Mouse (Mus musculus): Measurements from ENCODE around the gene Snx11. TPM values are rescaled to one million over a fixed set of nuclear protein-coding genes. Genes with fewer than 3 reads are reported as not detected.

Gene Snx11
- total RNA-seq, 1 experiment = 57.6 TPM

DNA sequence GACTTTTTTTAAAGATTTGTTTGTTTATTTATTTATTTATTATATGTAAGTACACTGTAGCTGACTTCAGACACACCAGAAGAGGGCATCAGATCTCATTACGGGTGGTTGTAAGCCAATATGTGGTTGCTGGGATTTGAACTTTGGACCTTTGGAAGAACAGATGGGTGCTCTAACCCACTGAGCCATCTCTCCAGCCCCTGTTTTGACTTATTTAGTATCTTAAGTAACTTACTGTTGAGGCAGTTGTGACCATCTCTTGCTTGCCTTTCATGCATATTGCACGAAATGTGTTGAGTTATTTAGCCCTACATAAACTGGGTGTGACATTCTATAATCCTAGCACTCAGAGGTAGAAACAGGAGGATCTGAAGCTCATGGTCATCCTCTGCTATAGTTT lies 22.2 kb upstream of the Snx11 start:
- no peak for TF ChIP-seq ZC3H11A (IDR thresholded peaks at IDR 0.05; ENCODE audit: borderline replicate concordance, low read depth, low read length)
- no peak for TF ChIP-seq MAFK (IDR thresholded peaks at IDR 0.05; ENCODE audit: insufficient read depth, low read depth, low read length)
- no peak for TF ChIP-seq ZNF384 (IDR thresholded peaks at IDR 0.05; ENCODE audit: low read depth, low read length)
- in situ Hi-C loops (cut with MboI; ENCODE audit: low sequenced_read_pairs in 2 of 2, unreplicated experiment in 2 of 2) = no loop called here

DNA sequence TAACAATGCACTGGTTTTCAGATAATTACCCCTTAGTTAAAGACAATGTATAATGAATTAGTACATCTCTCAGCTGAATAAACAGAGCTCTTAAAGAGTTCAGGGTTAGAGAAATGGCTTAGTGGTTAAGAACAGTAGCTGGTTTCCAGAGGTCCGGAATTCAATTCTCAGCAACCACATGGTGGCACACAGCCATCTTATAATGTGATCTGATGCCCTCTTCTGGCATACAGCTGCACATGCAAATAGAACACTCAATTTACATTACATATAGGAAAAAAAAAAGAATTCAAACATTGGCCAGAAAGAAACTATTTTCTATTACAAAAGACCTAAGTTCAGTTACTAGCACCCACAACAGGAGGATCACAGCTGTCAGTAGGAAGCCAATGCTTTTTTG lies 19.2 kb upstream of the Snx11 start:
- H3K9me3 ChIP-seq (ENCODE audit: control insufficient read depth, insufficient read depth, low read depth, low read length) = no peaks in the 10 kb centered on the region
- H3K4me1 ChIP-seq (ENCODE audit: control insufficient read depth in 2 of 2, insufficient read depth in 2 of 2, low read length in 2 of 2, poor library complexity in 1 of 2) = peaks cover 13 to 14% of the 10 kb centered on the region in 2 experiments; a peak in 3 of 4 replicates
- no peak overlapping the region for H3K4me3 ChIP-seq (ENCODE audit: insufficient read depth in 1 of 2, low read depth in 1 of 2, low read length in 2 of 2, poor library complexity in 1 of 2, severe bottlenecking in 1 of 2)
- TF ChIP-seq MAFK (IDR thresholded peaks at IDR 0.05; ENCODE audit: insufficient read depth, low read depth, low read length) (no peak), CHD2 (IDR thresholded peaks at IDR 0.05; ENCODE audit: low read depth, low read length) (no peak), HCFC1 (IDR thresholded peaks at IDR 0.05; ENCODE audit: borderline replicate concordance, insufficient read depth, low read length) (no peak), ZNF384 (IDR thresholded peaks at IDR 0.05; ENCODE audit: low read depth, low read length) (no peak), ZC3H11A (IDR thresholded peaks at IDR 0.05; ENCODE audit: borderline replicate concordance, low read depth, low read length) (no peak)
- in situ Hi-C loops (cut with MboI; ENCODE audit: low sequenced_read_pairs in 2 of 2, unreplicated experiment in 2 of 2) = no loop called here
- H3K9ac ChIP-seq (ENCODE audit: insufficient read depth, low read depth, low read length, poor library complexity, severe bottlenecking) = no peak overlapping the region
- peaks cover 22% of the 10 kb centered on the region for H3K36me3 ChIP-seq (ENCODE audit: control insufficient read depth, insufficient read depth, low read length, poor library complexity, severe bottlenecking)
- no peak for DNase-seq (ENCODE audit: low read depth, low spot score)
- no peak overlapping the region; the same call in 1 of the 2 replicates for H3K27ac ChIP-seq (ENCODE audit: insufficient read depth, low read depth, low read length, poor library complexity, severe bottlenecking)

More for the DNA sequence above, 22.2 kb upstream of the Snx11 start:
- Histone ChIP-seq H3K9me3 (ENCODE audit: control insufficient read depth, insufficient read depth, low read depth, low read length) (no peaks in the 10 kb centered on the region), H3K4me1 (ENCODE audit: control insufficient read depth in 2 of 2, insufficient read depth in 2 of 2, low read length in 2 of 2, poor library complexity in 1 of 2) (peaks cover 1 to 15% of the 10 kb centered on the region in 2 experiments; a peak in 3 of 4 replicates), H3K4me3 (ENCODE audit: insufficient read depth in 1 of 2, low read depth in 1 of 2, low read length in 2 of 2, poor library complexity in 1 of 2, severe bottlenecking in 1 of 2) (no peak overlapping the region), H3K36me3 (ENCODE audit: control insufficient read depth, insufficient read depth, low read length, poor library complexity, severe bottlenecking) (peaks cover 41% of the 10 kb centered on the region), H3K9ac (ENCODE audit: insufficient read depth, low read depth, low read length, poor library complexity, severe bottlenecking) (no peak overlapping the region), H3K27ac (ENCODE audit: insufficient read depth, low read depth, low read length, poor library complexity, severe bottlenecking) (no peak overlapping the region)
- no peak for DNase-seq (ENCODE audit: low read depth, low spot score)

DNA sequence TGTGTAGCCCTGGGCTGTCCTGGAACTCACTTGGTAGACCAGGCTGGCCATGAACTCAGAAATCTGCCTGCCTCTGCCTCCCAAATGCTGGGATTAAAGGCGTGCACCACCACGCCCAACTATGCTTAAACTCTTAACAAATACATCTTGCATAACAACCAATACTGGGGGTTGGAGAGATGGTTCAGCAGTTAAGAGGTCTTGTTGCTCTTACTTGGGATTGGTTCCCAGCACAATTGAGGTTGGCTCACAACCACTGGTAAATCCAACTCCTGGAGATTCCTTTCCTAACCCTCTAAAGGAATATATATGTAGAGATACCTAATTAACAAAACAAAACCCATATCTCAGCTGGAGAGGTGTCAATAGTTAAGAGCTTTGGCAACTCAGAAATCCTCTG lies 18.7 kb upstream of the Snx11 start:
- peaks cover 21% of the 10 kb centered on the region for H3K36me3 ChIP-seq (ENCODE audit: control insufficient read depth, insufficient read depth, low read length, poor library complexity, severe bottlenecking)

DNA sequence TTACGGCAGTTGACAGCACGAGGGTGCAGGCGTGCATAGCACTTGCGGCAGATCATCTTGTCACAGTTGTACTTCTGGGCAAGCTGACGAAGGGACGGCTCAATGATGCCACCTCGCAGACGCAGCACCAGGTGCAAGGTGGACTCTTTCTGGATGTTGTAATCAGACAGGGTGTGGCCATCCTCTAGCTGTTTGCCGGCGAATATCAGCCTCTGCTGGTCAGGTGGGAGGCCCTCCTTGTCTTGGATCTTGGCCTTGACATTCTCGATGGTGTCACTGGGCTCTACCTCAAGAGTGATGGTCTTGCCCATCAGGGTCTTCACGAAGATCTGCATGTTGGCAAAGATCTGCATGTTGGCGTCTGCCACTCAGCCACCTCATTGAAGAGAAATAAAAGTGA lies 18.1 kb upstream of the Snx11 start:
- no peaks in the 10 kb centered on the region for H3K9me3 ChIP-seq (ENCODE audit: control insufficient read depth, insufficient read depth, low read depth, low read length)
- H3K9ac ChIP-seq (ENCODE audit: insufficient read depth, low read depth, low read length, poor library complexity, severe bottlenecking) = no peak overlapping the region
- H3K4me1 ChIP-seq (ENCODE audit: control insufficient read depth in 2 of 2, insufficient read depth in 2 of 2, low read length in 2 of 2, poor library complexity in 1 of 2) = peaks cover 13 to 14% of the 10 kb centered on the region in 2 experiments; a peak in 3 of 4 replicates
- DNase-seq (ENCODE audit: low read depth, low spot score) = no peak
- TF ChIP-seq MAFK (IDR thresholded peaks at IDR 0.05; ENCODE audit: insufficient read depth, low read depth, low read length) = no peak
- TF ChIP-seq HCFC1 (IDR thresholded peaks at IDR 0.05; ENCODE audit: borderline replicate concordance, insufficient read depth, low read length) = no peak
- TF ChIP-seq ZNF384 (IDR thresholded peaks at IDR 0.05; ENCODE audit: low read depth, low read length) = no peak
- TF ChIP-seq ZC3H11A (IDR thresholded peaks at IDR 0.05; ENCODE audit: borderline replicate concordance, low read depth, low read length) = no peak
- TF ChIP-seq CHD2 (IDR thresholded peaks at IDR 0.05; ENCODE audit: low read depth, low read length) = no peak
- in situ Hi-C loops (cut with MboI; ENCODE audit: low sequenced_read_pairs in 2 of 2, unreplicated experiment in 2 of 2) = no loop called here
- peaks cover 19% of the 10 kb centered on the region for H3K36me3 ChIP-seq (ENCODE audit: control insufficient read depth, insufficient read depth, low read length, poor library complexity, severe bottlenecking)
- peak overlapping the region in 1 of 2 experiments; percentile 31; a peak in 2 of 4 replicates for H3K4me3 ChIP-seq (ENCODE audit: insufficient read depth in 1 of 2, low read depth in 1 of 2, low read length in 2 of 2, poor library complexity in 1 of 2, severe bottlenecking in 1 of 2)
- H3K27ac ChIP-seq (ENCODE audit: insufficient read depth, low read depth, low read length, poor library complexity, severe bottlenecking) = peak overlapping the region; percentile 50

More for the DNA sequence above, 18.7 kb upstream of the Snx11 start:
- Histone ChIP-seq H3K27ac (ENCODE audit: insufficient read depth, low read depth, low read length, poor library complexity, severe bottlenecking) (no peak overlapping the region; the same call in 1 of the 2 replicates), H3K9me3 (ENCODE audit: control insufficient read depth, insufficient read depth, low read depth, low read length) (no peaks in the 10 kb centered on the region), H3K4me3 (ENCODE audit: insufficient read depth in 1 of 2, low read depth in 1 of 2, low read length in 2 of 2, poor library complexity in 1 of 2, severe bottlenecking in 1 of 2) (no peak overlapping the region), H3K4me1 (ENCODE audit: control insufficient read depth in 2 of 2, insufficient read depth in 2 of 2, low read length in 2 of 2, poor library complexity in 1 of 2) (peaks cover 13 to 14% of the 10 kb centered on the region in 2 experiments; a peak in 3 of 4 replicates), H3K9ac (ENCODE audit: insufficient read depth, low read depth, low read length, poor library complexity, severe bottlenecking) (no peak overlapping the region)
- in situ Hi-C loops (cut with MboI; ENCODE audit: low sequenced_read_pairs in 2 of 2, unreplicated experiment in 2 of 2) = no loop called here
- TF ChIP-seq ZNF384 (IDR thresholded peaks at IDR 0.05; ENCODE audit: low read depth, low read length) (no peak; the same call in 1 of the 2 replicates), ZC3H11A (IDR thresholded peaks at IDR 0.05; ENCODE audit: borderline replicate concordance, low read depth, low read length) (no peak), HCFC1 (IDR thresholded peaks at IDR 0.05; ENCODE audit: borderline replicate concordance, insufficient read depth, low read length) (no peak), CHD2 (IDR thresholded peaks at IDR 0.05; ENCODE audit: low read depth, low read length) (no peak), MAFK (IDR thresholded peaks at IDR 0.05; ENCODE audit: insufficient read depth, low read depth, low read length) (no peak)
- no peak for DNase-seq (ENCODE audit: low read depth, low spot score)

All from ES-E14 (cell line).